ENCODE assay signal across 8 mouse cellular contexts in genomic region chr7:120201771-120202170, GRCm38 (mm10). TPM values are rescaled to one million over a fixed set of nuclear protein-coding genes. Genes with fewer than 3 reads are reported as not detected.
A peak's percentile ranks its signal among the peaks of the same experiment; 100 is the strongest.
DNase-seq lines count a peak whose midpoint lies in the region; ATAC-seq and TF ChIP-seq lines count a peak whose summit lies in the region.

Crym (minus strand) TSS chr7:120202111.

- intact Hi-C loops in left cerebral cortex, adult 2 months (cut with DNase I), result loop anchor here (2.0 to 5.0 kb wide), 2 partner anchors 126 to 353 kb away; partner anchors contain the start of gene Abca15

- no peak for ATAC-seq in forebrain, embryonic 11.5 days (replicated peaks; ENCODE audit: low FRiP score)
- ATAC-seq in midbrain, embryonic 12.5 days (ENCODE audit: low FRiP score, low read depth), result no peak
- no peak for ATAC-seq in megakaryocyte progenitor cell, adult 5-6 weeks (replicated peaks; ENCODE audit: poor library complexity)

- H3K27me3 ChIP-seq in forebrain, embryonic 11.5 days (ENCODE audit: control insufficient read depth, insufficient read depth, low read length), result peaks cover 18% of the 10 kb centered on the region
- H3K27me3 ChIP-seq in midbrain, embryonic 12.5 days, result peaks cover 47% of the 10 kb centered on the region

- peak within 1 kb of the TSS; percentile 37 for H3K4me2 ChIP-seq in forebrain, embryonic 11.5 days (ENCODE audit: low read depth, low read length, severe bottlenecking)
- peak within 1 kb of the TSS; percentile 49 for H3K4me2 ChIP-seq in midbrain, embryonic 12.5 days (replicated peaks)

- peak within 1 kb of the TSS; percentile 44 for H3K4me3 ChIP-seq in left cerebral cortex, adult 2 months
- H3K4me3 ChIP-seq in forebrain, embryonic 11.5 days (ENCODE audit: low read depth, low read length), result peak within 1 kb of the TSS; percentile 16
- H3K4me3 ChIP-seq in midbrain, embryonic 12.5 days, result peak within 1 kb of the TSS; percentile 35

- peaks cover 4% of the 10 kb centered on the region; the same call in 1 of the 2 replicates for H3K4me1 ChIP-seq in forebrain, embryonic 11.5 days (replicated peaks; ENCODE audit: control insufficient read depth, insufficient read depth, low read length)
- peaks cover 13% of the 10 kb centered on the region for H3K4me1 ChIP-seq in midbrain, embryonic 12.5 days

- TF ChIP-seq CTCF in left cerebral cortex, adult 2 months (IDR thresholded peaks at IDR 0.05), result no peak

- H3K9ac ChIP-seq in forebrain, embryonic 11.5 days (ENCODE audit: low read length), result no peak within 1 kb of the TSS
- peak within 1 kb of the TSS; percentile 24; the same call in 1 of the 2 replicates for H3K9ac ChIP-seq in midbrain, embryonic 12.5 days (replicated peaks)

- H3K27ac ChIP-seq in left cerebral cortex, adult 2 months, result peak within 1 kb of the TSS; percentile 40; the same call in 1 of the 2 replicates
- H3K27ac ChIP-seq in forebrain, embryonic 11.5 days (ENCODE audit: low read depth, low read length), result no peak within 1 kb of the TSS
- H3K27ac ChIP-seq in midbrain, embryonic 12.5 days (replicated peaks), result no peak within 1 kb of the TSS

- DNase-seq in left cerebral cortex, adult 2 months (ENCODE audit: extremely low spot score in 1 of 2, low spot score in 2 of 2), result peak; percentile 24 to 57
- no peak for DNase-seq in left cerebral cortex, adult 9 months (ENCODE audit: low spot score in 2 of 2)
- DNase-seq in forebrain, embryonic 11.5 days (ENCODE audit: low spot score), result no peak
- DNase-seq in layer of hippocampus, adult 9-11 months, result peak; percentile 36
- no peak for DNase-seq in spleen, postnatal 14 days (ENCODE audit: low spot score in 2 of 2)
- DNase-seq in spleen, adult 12 weeks (ENCODE audit: low spot score), result no peak

- H3K36me3 ChIP-seq in forebrain, embryonic 11.5 days (ENCODE audit: control insufficient read depth, insufficient read depth, low read length), result no peaks in the 10 kb centered on the region
- no peaks in the 10 kb centered on the region for H3K36me3 ChIP-seq in midbrain, embryonic 12.5 days

- no peaks in the 10 kb centered on the region for H3K9me3 ChIP-seq in forebrain, embryonic 11.5 days (ENCODE audit: control insufficient read depth, low read length)
- H3K9me3 ChIP-seq in midbrain, embryonic 12.5 days, result no peaks in the 10 kb centered on the region

- 4% methylated on average over 26 of the region's 26 CpGs for WGBS in forebrain, embryonic 11.5 days
- WGBS in midbrain, embryonic 12.5 days, result 2% methylated on average over 26 of the region's 26 CpGs

RNA-seq across cellular contexts. Expression of gene Crym, which starts in this region (rescaled TPM):
- total RNA-seq in left cerebral cortex, adult 2 months (2021), result 10 to 100 TPM; 74.1 to 80.6 TPM
- polyA plus RNA-seq in forebrain, embryonic 11.5 days (2014; fragmentation: Nextera tagmentation; extraction: Ambion mirVana), result 33.2 and 38.8 TPM in 2 replicates
- polyA plus RNA-seq in midbrain, embryonic 12.5 days (2016; fragmentation: Nextera tagmentation; extraction: Ambion mirVana), result 33.6 and 37.0 TPM in 2 replicates
- not detected in 2 replicates for total RNA-seq in megakaryocyte progenitor cell, adult 5-6 weeks (2015)
- not detected in 2 replicates for total RNA-seq in megakaryocyte progenitor cell, adult 5-6 weeks (2017)

Comparison
In these comparisons a context has a peak if more than half of its experiments do, and no peak if none do; other contexts are left out.
1. RNA of gene Crym (total RNA-seq): 74.1 to 80.6 TPM in left cerebral cortex, adult 2 months; not detected in megakaryocyte progenitor cell, adult 5-6 weeks; every median in the first group is over 10 times any median in the second.
2. DNase-seq: peak in left cerebral cortex, adult 2 months (2 of 2) and layer of hippocampus, adult 9-11 months (single experiment); none in left cerebral cortex, adult 9 months (0 of 2), forebrain, embryonic 11.5 days (single experiment), spleen, postnatal 14 days (0 of 2) and spleen, adult 12 weeks (single experiment).
3. Peak in every context shown above with its lines, with median percentiles within 50 percentile points of each other: H3K4me3 ChIP-seq.